Comparison of ENCODE assay signal across 8 mouse cellular contexts in the genomic region with DNA sequence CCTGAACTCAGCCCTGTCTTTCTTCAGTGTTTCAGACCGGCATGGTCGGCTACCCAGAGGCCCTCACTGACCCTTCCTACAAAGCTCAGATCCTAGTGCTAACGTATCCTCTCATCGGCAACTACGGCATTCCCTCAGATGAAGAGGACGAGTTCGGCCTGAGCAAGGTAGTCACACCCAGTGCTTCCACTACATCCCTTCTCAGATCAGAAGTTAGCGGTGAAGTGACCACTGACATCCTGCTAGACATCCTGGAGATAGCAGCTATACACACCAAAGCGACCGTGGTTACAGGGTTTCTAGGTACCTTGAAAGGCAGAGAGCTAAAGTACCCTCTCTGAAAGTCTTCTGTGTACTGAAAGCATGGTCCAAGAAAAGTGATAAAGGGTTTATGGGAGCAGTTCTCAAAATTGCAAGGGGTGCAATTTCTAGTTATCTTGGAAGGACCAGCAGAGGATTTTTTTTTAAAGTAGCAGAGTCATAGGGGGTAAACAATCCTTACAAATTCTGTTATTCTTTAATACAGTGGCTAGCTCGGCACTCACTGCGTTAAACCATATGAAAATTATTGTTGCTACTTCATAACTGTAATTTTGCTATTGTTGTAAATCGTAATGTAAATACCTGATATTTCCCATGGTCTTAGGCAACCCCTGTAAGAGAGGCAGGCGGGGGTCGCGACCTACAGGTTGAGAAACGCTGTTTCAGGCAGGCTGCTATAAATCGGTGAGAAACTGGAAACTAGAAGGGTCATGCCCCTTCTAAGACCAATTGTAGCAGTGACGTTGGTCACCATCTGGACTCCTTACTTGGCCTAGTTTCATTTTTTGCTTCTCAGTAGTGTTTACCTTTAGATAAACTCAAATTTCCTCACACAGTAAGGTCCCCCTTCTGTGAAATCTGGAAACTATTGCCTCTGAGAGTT. TPM values are rescaled to one million over a fixed set of nuclear protein-coding genes. Genes with fewer than 3 reads are reported as not detected.
DNase-seq lines count a peak whose midpoint lies in the region; ATAC-seq and TF ChIP-seq lines count a peak whose summit lies in the region.

No protein-coding gene starts in this region.

- TF ChIP-seq POLR2A in heart, adult 2 months (IDR thresholded peaks at IDR 0.05; ENCODE audit: insufficient read depth, low read depth, low read length): no peak

- peak overlapping the region; percentile 38; the same call in 1 of the 2 replicates for H3K27ac ChIP-seq in heart, adult 2 months
- H3K27ac ChIP-seq in ES-E14 (ENCODE audit: insufficient read depth, low read depth, low read length, poor library complexity, severe bottlenecking): peak overlapping the region; percentile 43; the same call in 1 of the 2 replicates
- 0 out of 2 replicates have a peak overlapping the region, but pooled peaks have one; percentile 59 for H3K27ac ChIP-seq in forebrain, embryonic 15.5 days (replicated peaks)
- H3K27ac ChIP-seq in liver, embryonic 12.5 days: peak overlapping the region; percentile 78

- peak overlapping the region; percentile 70 for H3K4me3 ChIP-seq in heart, adult 2 months
- peak overlapping the region; percentile 88 to 95 for H3K4me3 ChIP-seq in ES-E14 (ENCODE audit: insufficient read depth in 1 of 2, low read depth in 1 of 2, low read length in 2 of 2, poor library complexity in 1 of 2, severe bottlenecking in 1 of 2)
- peak overlapping the region; percentile 77 for H3K4me3 ChIP-seq in forebrain, embryonic 15.5 days
- peak overlapping the region; percentile 77 for H3K4me3 ChIP-seq in liver, embryonic 12.5 days

- H3K27me3 ChIP-seq in heart, adult 2 months (ENCODE audit: control insufficient read depth, insufficient read depth, low read length): no peaks in the 10 kb centered on the region
- no peaks in the 10 kb centered on the region for H3K27me3 ChIP-seq in forebrain, embryonic 15.5 days
- no peaks in the 10 kb centered on the region for H3K27me3 ChIP-seq in liver, embryonic 12.5 days (replicated peaks)

- no peak for ATAC-seq in forebrain, embryonic 15.5 days (replicated peaks)
- ATAC-seq in liver, embryonic 12.5 days: no peak; the same call in 1 of the 2 replicates
- no peak for ATAC-seq in monocyte, adult 5-6 weeks (replicated peaks; ENCODE audit: insufficient number of reproducible peaks, low FRiP score, low TSS enrichment, poor library complexity, severe bottlenecking)

- peaks cover 5% of the 10 kb centered on the region for H3K4me1 ChIP-seq in heart, adult 2 months (ENCODE audit: control insufficient read depth, insufficient read depth, low read length)
- H3K4me1 ChIP-seq in ES-E14 (ENCODE audit: control insufficient read depth in 2 of 2, insufficient read depth in 2 of 2, low read length in 2 of 2, poor library complexity in 1 of 2): no peaks in the 10 kb centered on the region; a peak in 1 of 4 replicates
- peaks cover 16% of the 10 kb centered on the region for H3K4me1 ChIP-seq in forebrain, embryonic 15.5 days
- H3K4me1 ChIP-seq in liver, embryonic 12.5 days: peaks cover 36% of the 10 kb centered on the region

- DNase-seq in heart, adult 2 months: no peak
- no peak for DNase-seq in heart, adult 18-20 months
- no peak for DNase-seq in ES-E14 (ENCODE audit: low read depth, low spot score)
- DNase-seq in retina, postnatal 1 day: peak; percentile 6
- no peak for DNase-seq in cerebellum, adult 18-20 months

- 34% methylated on average over 19 of the region's 19 CpGs for WGBS in heart, adult 2 months
- 25% methylated on average over 19 of the region's 19 CpGs for WGBS in forebrain, embryonic 15.5 days
- WGBS in liver, embryonic 12.5 days (ENCODE audit: insufficient replicate concordance): 16% methylated on average over 19 of the region's 19 CpGs

- no peaks in the 10 kb centered on the region for H3K36me3 ChIP-seq in heart, adult 2 months (ENCODE audit: control insufficient read depth, insufficient read depth, low read length)
- H3K36me3 ChIP-seq in ES-E14 (ENCODE audit: control insufficient read depth, insufficient read depth, low read length, poor library complexity, severe bottlenecking): peaks cover 28% of the 10 kb centered on the region
- H3K36me3 ChIP-seq in forebrain, embryonic 15.5 days: peaks cover 14% of the 10 kb centered on the region
- peaks cover 47% of the 10 kb centered on the region for H3K36me3 ChIP-seq in liver, embryonic 12.5 days

- H3K9ac ChIP-seq in heart, adult 2 months (ENCODE audit: low read depth, low read length): peak overlapping the region; percentile 59
- H3K9ac ChIP-seq in ES-E14 (ENCODE audit: insufficient read depth, low read depth, low read length, poor library complexity, severe bottlenecking): peak overlapping the region; percentile 96
- peak overlapping the region; percentile 69 for H3K9ac ChIP-seq in forebrain, embryonic 15.5 days (replicated peaks)
- peak overlapping the region; percentile 88 for H3K9ac ChIP-seq in liver, embryonic 12.5 days

- intact Hi-C loops in heart, adult 2 months (cut with DNase I): loop anchor here (10.0 kb wide), 1 partner anchor 239 kb away; the partner anchor contains the start of genes Fndc4, Gckr and Ift172

- no peaks in the 10 kb centered on the region for H3K79me2 ChIP-seq in heart, adult 2 months (replicated peaks; ENCODE audit: control insufficient read depth, insufficient read depth, low read length)

- no peaks in the 10 kb centered on the region for H3K9me3 ChIP-seq in ES-E14 (ENCODE audit: control insufficient read depth, insufficient read depth, low read depth, low read length)
- no peaks in the 10 kb centered on the region for H3K9me3 ChIP-seq in forebrain, embryonic 15.5 days
- H3K9me3 ChIP-seq in liver, embryonic 12.5 days (replicated peaks): no peaks in the 10 kb centered on the region

- TF ChIP-seq EP300 in heart, adult 2 months (IDR thresholded peaks at IDR 0.05; ENCODE audit: insufficient read depth, low read depth, low read length): no peak

- TF ChIP-seq CTCF in heart, adult 2 months (IDR thresholded peaks at IDR 0.05): no peak

- peak overlapping the region; percentile 93 for H3K4me2 ChIP-seq in forebrain, embryonic 15.5 days (replicated peaks)
- peak overlapping the region; percentile 100 for H3K4me2 ChIP-seq in liver, embryonic 12.5 days

- in situ Hi-C loops in ES-E14 (cut with MboI; ENCODE audit: low sequenced_read_pairs in 2 of 2, unreplicated experiment in 2 of 2): no loop called here

TF ChIP-seq in ES-E14, 5 proteins besides CTCF, POLR2A, EP300 and RAD21:
- TF ChIP-seq MAFK (IDR thresholded peaks at IDR 0.05; ENCODE audit: insufficient read depth, low read depth, low read length): no peak
- TF ChIP-seq CHD2 (IDR thresholded peaks at IDR 0.05; ENCODE audit: low read depth, low read length): peak; percentile 87
TF ChIP-seq in ES-E14: peak in this region for 1.

RNA-seq across cellular contexts. Expression of gene Cad, which starts 0.9 kb away (rescaled TPM):
- 10 to 100 TPM; 11.0 to 14.0 TPM for total RNA-seq in heart, adult 2 months (2021)
- polyA plus RNA-seq in heart, adult 2 months (2012; rRNA removed): 18.5 TPM in 2 replicates
- 10 to 100 TPM; 12.9 to 15.3 TPM for total RNA-seq in heart, adult 18-20 months (2021)
- 154 and 258 TPM in 2 replicates for total RNA-seq in ES-E14 (2012; rRNA removed)
- 17.6 and 19.8 TPM in 2 replicates for polyA plus RNA-seq in forebrain, embryonic 15.5 days (2015; fragmentation: Nextera tagmentation; extraction: Ambion mirVana)
- 43.6 and 44.5 TPM in 2 replicates for polyA plus RNA-seq in liver, embryonic 12.5 days (2016; fragmentation: Nextera tagmentation; extraction: Ambion mirVana)
- total RNA-seq in monocyte, adult 5-6 weeks (2017): 4.8 to 18.4 TPM (median 9.6 TPM) in 3 replicates

RNA-seq across cellular contexts. Expression of gene Slc5a6, which starts 6.8 kb away (rescaled TPM):
- total RNA-seq in heart, adult 2 months (2021): 10 to 100 TPM; 11.8 to 13.2 TPM
- polyA plus RNA-seq in heart, adult 2 months (2012; rRNA removed): 25.5 and 29.1 TPM in 2 replicates
- 10 to 100 TPM; 12.4 to 13.5 TPM for total RNA-seq in heart, adult 18-20 months (2021)
- 44.1 and 51.3 TPM in 2 replicates for total RNA-seq in ES-E14 (2012; rRNA removed)
- polyA plus RNA-seq in forebrain, embryonic 15.5 days (2015; fragmentation: Nextera tagmentation; extraction: Ambion mirVana): 13.6 and 16.0 TPM in 2 replicates
- 6.9 and 7.0 TPM in 2 replicates for polyA plus RNA-seq in liver, embryonic 12.5 days (2016; fragmentation: Nextera tagmentation; extraction: Ambion mirVana)
- 0.38 to 3.7 TPM (median 3.0 TPM) in 3 replicates for total RNA-seq in monocyte, adult 5-6 weeks (2017)

RNA-seq across cellular contexts. Expression of gene Atraid, which starts 7.4 kb away (rescaled TPM):
- 10 to 100 TPM; 44.2 to 45.6 TPM for total RNA-seq in heart, adult 2 months (2021)
- polyA plus RNA-seq in heart, adult 2 months (2012; rRNA removed): 100 and 115 TPM in 2 replicates
- 10 to 100 TPM; 47.6 to 52.2 TPM for total RNA-seq in heart, adult 18-20 months (2021)
- 53.7 and 64.5 TPM in 2 replicates for total RNA-seq in ES-E14 (2012; rRNA removed)
- polyA plus RNA-seq in forebrain, embryonic 15.5 days (2015; fragmentation: Nextera tagmentation; extraction: Ambion mirVana): 144 and 153 TPM in 2 replicates
- 47.4 and 54.5 TPM in 2 replicates for polyA plus RNA-seq in liver, embryonic 12.5 days (2016; fragmentation: Nextera tagmentation; extraction: Ambion mirVana)
- 44.7 to 61.4 TPM (median 49.9 TPM) in 3 replicates for total RNA-seq in monocyte, adult 5-6 weeks (2017)

RNA-seq across cellular contexts. Expression of gene Dnajc5g, which starts 50.6 kb away (rescaled TPM):
- not detected for total RNA-seq in heart, adult 2 months (2021)
- not detected in 2 replicates for polyA plus RNA-seq in heart, adult 2 months (2012; rRNA removed)
- not detected for total RNA-seq in heart, adult 18-20 months (2021)
- total RNA-seq in ES-E14 (2012; rRNA removed): 0.37 and 0.67 TPM in 2 replicates
- polyA plus RNA-seq in forebrain, embryonic 15.5 days (2015; fragmentation: Nextera tagmentation; extraction: Ambion mirVana): not detected in 2 replicates
- not detected in 2 replicates for polyA plus RNA-seq in liver, embryonic 12.5 days (2016; fragmentation: Nextera tagmentation; extraction: Ambion mirVana)
- not detected in 3 replicates for total RNA-seq in monocyte, adult 5-6 weeks (2017)

RNA-seq across cellular contexts. Expression of gene Slc30a3, which starts 52.6 kb away (rescaled TPM):
- total RNA-seq in heart, adult 2 months (2021): under 1 TPM in 1 of 2 experiments, not detected in 1; 0.29 TPM
- 0.26 and 0.47 TPM in 2 replicates for polyA plus RNA-seq in heart, adult 2 months (2012; rRNA removed)
- not detected for total RNA-seq in heart, adult 18-20 months (2021)
- 1.5 and 2.5 TPM in 2 replicates for total RNA-seq in ES-E14 (2012; rRNA removed)
- polyA plus RNA-seq in forebrain, embryonic 15.5 days (2015; fragmentation: Nextera tagmentation; extraction: Ambion mirVana): 1.5 and 2.2 TPM in 2 replicates
- polyA plus RNA-seq in liver, embryonic 12.5 days (2016; fragmentation: Nextera tagmentation; extraction: Ambion mirVana): 0.26 and 0.48 TPM in 2 replicates
- total RNA-seq in monocyte, adult 5-6 weeks (2017): not detected in 3 replicates
